Mouse (Mus musculus): ENCODE measurements at regions not wholly inside any gene's neighbourhood (a gene's known extent, or its start where the extent isn't known, plus 50 kb on each side); places are given as distances from the start of the nearest gene placed in this dataset.

- no peak for TF ChIP-seq CTCF (IDR thresholded peaks at IDR 0.05; ENCODE audit: extremely low read depth, insufficient read length, insufficient replicate concordance, low read depth, low read length)
- no peak for TF ChIP-seq POLR2A (IDR thresholded peaks at IDR 0.05; ENCODE audit: low read depth, low read length)
Observed at GRCm38 (mm10) chr1:154040907-154041306, 140.9 kb upstream of the Teddm2 start.

Data from small intestine, adult 2 months (tissue).